In genomic region chr11:110196561-110197306, GRCm38 (mm10) we compare ENCODE assay signal across 37 mouse cellular contexts. TPM values are rescaled to one million over a fixed set of nuclear protein-coding genes. Genes with fewer than 3 reads are reported as not detected.
"Had no signal": no experiment of that assay in that cellular context is flagged by ENCODE, and none has a peak within 500 bp of the region (broad histone marks: within the 10 kb centered on the region; RNA-seq: fewer than 3 reads in every experiment).

No protein-coding gene starts in this region.

- H3K27ac ChIP-seq: heart, adult 2 months; heart, embryonic 10.5 days; heart, embryonic 13.5 days; heart, embryonic 15.5 days; hindbrain, embryonic 10.5 days; hindbrain, embryonic 12.5 days; hindbrain, embryonic 13.5 days; hindbrain, embryonic 14.5 days; hindbrain, embryonic 15.5 days; hindbrain, postnatal 0 days; intestine, embryonic 15.5 days; kidney, embryonic 15.5 days; kidney, postnatal 0 days; layer of hippocampus, adult 2 months had no signal

- H3K27me3 ChIP-seq: heart, embryonic 12.5 days; heart, embryonic 13.5 days; heart, embryonic 15.5 days; hindbrain, embryonic 12.5 days; hindbrain, embryonic 13.5 days; hindbrain, embryonic 15.5 days; intestine, embryonic 15.5 days; kidney, embryonic 15.5 days had no signal

- H3K36me3 ChIP-seq: heart, embryonic 10.5 days; heart, embryonic 12.5 days; heart, embryonic 13.5 days; heart, embryonic 15.5 days; hindbrain, embryonic 10.5 days; hindbrain, embryonic 12.5 days; hindbrain, embryonic 13.5 days; hindbrain, embryonic 15.5 days; intestine, embryonic 15.5 days; kidney, embryonic 15.5 days had no signal

- H3K4me2 ChIP-seq: heart, embryonic 11.5 days; heart, embryonic 12.5 days; heart, embryonic 13.5 days; heart, embryonic 15.5 days; hindbrain, embryonic 12.5 days; hindbrain, embryonic 13.5 days; hindbrain, embryonic 14.5 days; hindbrain, embryonic 15.5 days; intestine, embryonic 15.5 days; kidney, embryonic 15.5 days had no signal

- H3K9me3 ChIP-seq: heart, embryonic 10.5 days; heart, embryonic 12.5 days; heart, embryonic 13.5 days; heart, embryonic 15.5 days; hindbrain, embryonic 10.5 days; hindbrain, embryonic 12.5 days; hindbrain, embryonic 13.5 days; hindbrain, embryonic 15.5 days; intestine, embryonic 15.5 days; kidney, embryonic 15.5 days had no signal

- DNase-seq: heart, adult 18-20 months; heart, adult 2 months; heart, postnatal 10 days; heart, postnatal 14 days; heart, postnatal 36 days; heart, postnatal 4 days; kidney, adult 11 months; kidney, adult 18-20 months; kidney, adult 2 months; kidney, adult 8-10 months; kidney, adult 9 months; kidney, postnatal 10 days; kidney, postnatal 14 days; kidney, postnatal 25 days; kidney, postnatal 36 days; kidney, postnatal 4 days; layer of hippocampus, adult 9-11 months had no signal

- ATAC-seq: hindbrain, embryonic 16.5 days; hindbrain, postnatal 0 days; inflammation-experienced regulatory T-cells, adult 6 months; intestine, embryonic 15.5 days; intestine, embryonic 16.5 days; intestine, postnatal 0 days had no signal

- H3K9ac ChIP-seq: heart, embryonic 12.5 days; heart, embryonic 13.5 days; heart, embryonic 15.5 days; hindbrain, embryonic 12.5 days; hindbrain, embryonic 13.5 days; hindbrain, embryonic 14.5 days; hindbrain, embryonic 15.5 days; intestine, embryonic 15.5 days; kidney, embryonic 15.5 days had no signal

- H3K4me1 ChIP-seq: heart, embryonic 10.5 days; heart, embryonic 12.5 days; heart, embryonic 13.5 days; heart, embryonic 15.5 days; hindbrain, embryonic 10.5 days; hindbrain, embryonic 12.5 days; hindbrain, embryonic 13.5 days; hindbrain, embryonic 15.5 days; intestine, embryonic 15.5 days; kidney, embryonic 15.5 days had no signal

- H3K4me3 ChIP-seq: heart, adult 2 months; heart, embryonic 10.5 days; heart, embryonic 12.5 days; heart, embryonic 13.5 days; heart, embryonic 15.5 days; hindbrain, embryonic 10.5 days; hindbrain, embryonic 12.5 days; hindbrain, embryonic 13.5 days; hindbrain, embryonic 15.5 days; intestine, embryonic 15.5 days; kidney, embryonic 15.5 days; layer of hippocampus, adult 2 months had no signal

RNA-seq across cellular contexts. Expression of gene Abca9, which starts 28.7 kb away (rescaled TPM):
- polyA plus RNA-seq: inflammation-experienced regulatory T-cells, adult 6 months had no signal

RNA-seq across cellular contexts. Expression of gene Abca6, which starts 54.8 kb away (rescaled TPM):
- polyA plus RNA-seq: inflammation-experienced regulatory T-cells, adult 6 months; kidney, embryonic 14.5 days had no signal
